Mouse (Mus musculus) testis, adult 2 months (tissue): ENCODE measurements around the gene Pnpla5. TPM values are rescaled to one million over a fixed set of nuclear protein-coding genes. Genes with fewer than 3 reads are reported as not detected.
A peak's percentile ranks its signal among the peaks of the same experiment; 100 is the strongest.

ENCODE experiments used
- H3K27ac ChIP-seq: fragments of 200-500 bp; 2 replicates; pipeline ENCODE4 v1.5.1; 2012; ENCODE audit warnings: low read depth, low read length; ENCODE audit not compliant: control insufficient read depth, insufficient read depth
- H3K27me3 ChIP-seq: fragments of 200-500 bp; 2 replicates; pipeline ENCODE4 v1.6.1; 2012; ENCODE audit warnings: mild to moderate bottlenecking, low read length, moderate library complexity; ENCODE audit not compliant: control insufficient read depth, insufficient read depth
- H3K36me3 ChIP-seq: fragments of 200-500 bp; 2 replicates; pipeline ENCODE4 v1.6.1; 2012; ENCODE audit warnings: mild to moderate bottlenecking, low read length; ENCODE audit not compliant: control insufficient read depth, insufficient read depth
- H3K4me1 ChIP-seq: fragments of 200-500 bp; 2 replicates; pipeline ENCODE4 v1.6.1; 2012; ENCODE audit warnings: low read length; ENCODE audit not compliant: control insufficient read depth, insufficient read depth
- H3K4me3 ChIP-seq: fragments of 200-500 bp; 2 replicates; pipeline ENCODE4 v1.5.1; 2012; ENCODE audit warnings: low read depth, mild to moderate bottlenecking, low read length, moderate library complexity, mixed read lengths; ENCODE audit not compliant: control insufficient read depth
- CTCF ChIP-seq: fragments of 200-500 bp; IDR thresholded peaks from 2 replicates; pipeline ENCODE4 v1.5.1; 2012; ENCODE audit warnings: low read depth, mild to moderate bottlenecking, inconsistent platforms, low read length, moderate library complexity; ENCODE audit not compliant: control insufficient read depth, insufficient read depth, insufficient replicate concordance
- POLR2A ChIP-seq: fragments of 200-500 bp; IDR thresholded peaks from 2 replicates; pipeline ENCODE4 v1.6.1; 2012; ENCODE audit warnings: low read depth, mild to moderate bottlenecking, inconsistent platforms, low read length, moderate library complexity; ENCODE audit not compliant: control insufficient read depth
- polyA plus RNA-seq: library from polyadenylated mRNA; depleted of rRNA; stranded (reverse); fragments of >200 nt; gene quantifications from 2 replicates; pipeline ENCODE4 v1.2.3, GENCODE M21; 2012; rRNA removed

Gene Pnpla5
- polyA plus RNA-seq, 1 experiment = not detected

- no peak overlapping the region for H3K27ac ChIP-seq
- TF ChIP-seq POLR2A (no peak), CTCF (peak; percentile 99)
- H3K4me3 ChIP-seq = no peak overlapping the region
- peaks cover 11% of the 10 kb centered on the region for H3K4me1 ChIP-seq
- H3K27me3 ChIP-seq = no peaks in the 10 kb centered on the region
- no peaks in the 10 kb centered on the region for H3K36me3 ChIP-seq
These were observed 48.9 kb downstream of the Pnpla5 start for GRCm38 (mm10) chr15:84073911-84074704.

GRCm38 (mm10) chr15:84073058-84073457 is 49.9 kb downstream of the Pnpla5 start:
- Histone ChIP-seq H3K4me3 (no peak overlapping the region), H3K36me3 (no peaks in the 10 kb centered on the region), H3K27me3 (no peaks in the 10 kb centered on the region), H3K27ac (no peak overlapping the region), H3K4me1 (peaks cover 11% of the 10 kb centered on the region)
- TF ChIP-seq CTCF (no peak), POLR2A (no peak)

GRCm38 (mm10) chr15:84072226-84072625 is 50.7 kb downstream of the Pnpla5 start:
- no peak overlapping the region for H3K4me3 ChIP-seq
- H3K4me1 ChIP-seq = peaks cover 11% of the 10 kb centered on the region
- no peaks in the 10 kb centered on the region for H3K27me3 ChIP-seq
- no peak for TF ChIP-seq POLR2A
- TF ChIP-seq CTCF = peak; percentile 43; the same call in 1 of the 2 replicates
- no peaks in the 10 kb centered on the region for H3K36me3 ChIP-seq
- no peak overlapping the region for H3K27ac ChIP-seq

- H3K4me3 ChIP-seq = no peak overlapping the region
- H3K27me3 ChIP-seq = no peaks in the 10 kb centered on the region
These were observed 52.8 kb downstream of the Pnpla5 start for GRCm38 (mm10) chr15:84070116-84070676.

GRCm38 (mm10) chr15:84069455-84070050 is 53.4 kb downstream of the Pnpla5 start:
- no peak for TF ChIP-seq CTCF
- TF ChIP-seq POLR2A = no peak
- Histone ChIP-seq H3K27ac (no peak overlapping the region), H3K36me3 (no peaks in the 10 kb centered on the region), H3K4me3 (no peak overlapping the region), H3K4me1 (peaks cover 14% of the 10 kb centered on the region), H3K27me3 (no peaks in the 10 kb centered on the region)

More at GRCm38 (mm10) chr15:84070116-84070676, 52.8 kb downstream of the Pnpla5 start:
- Histone ChIP-seq H3K27ac (no peak overlapping the region), H3K4me1 (peaks cover 9% of the 10 kb centered on the region), H3K36me3 (no peaks in the 10 kb centered on the region)
- no peak for TF ChIP-seq CTCF
- TF ChIP-seq POLR2A = no peak

GRCm38 (mm10) chr15:84065701-84066100 is 57.3 kb downstream of the Pnpla5 start:
- Histone ChIP-seq H3K4me3 (no peak overlapping the region), H3K27me3 (no peaks in the 10 kb centered on the region), H3K27ac (no peak overlapping the region), H3K4me1 (peaks cover 9% of the 10 kb centered on the region), H3K36me3 (no peaks in the 10 kb centered on the region)
- TF ChIP-seq CTCF = peak; percentile 91; the same call in 1 of the 2 replicates
- TF ChIP-seq POLR2A = no peak

GRCm38 (mm10) chr15:84065140-84065539 is 57.8 kb downstream of the Pnpla5 start, which contains the start of gene Efcab6:
Gene Efcab6 (minus strand): TSS chr15:84065379.
- Histone ChIP-seq H3K27me3 (no peaks in the 10 kb centered on the region), H3K4me3 (peak within 1 kb of the TSS; percentile 83)

More at GRCm38 (mm10) chr15:84065140-84065539, 57.8 kb downstream of the Pnpla5 start, which contains the start of gene Efcab6:
- Histone ChIP-seq H3K27ac (no peak within 1 kb of the TSS), H3K4me1 (peaks cover 9% of the 10 kb centered on the region), H3K36me3 (no peaks in the 10 kb centered on the region)
- no peak for TF ChIP-seq CTCF
- TF ChIP-seq POLR2A = no peak

Other genes starting within 250 kb of the Pnpla5 start
- gene Efcab6, start 57.8 kb downstream of the Pnpla5 start, polyA plus RNA-seq = 215 and 237 TPM in 2 replicates
- gene Sult4a1, start 17.4 kb downstream of the Pnpla5 start, polyA plus RNA-seq = 5.6 and 6.4 TPM in 2 replicates
- 1.5 and 2.3 TPM in 2 replicates for gene Pnpla3, start 44.7 kb upstream of the Pnpla5 start, polyA plus RNA-seq
- 5.4 and 8.7 TPM in 2 replicates for gene Samm50, start 69.1 kb upstream of the Pnpla5 start, polyA plus RNA-seq
- gene Parvb, start 108.9 kb upstream of the Pnpla5 start, polyA plus RNA-seq = 5.2 and 5.4 TPM in 2 replicates
- gene Parvg, start 200.9 kb upstream of the Pnpla5 start, polyA plus RNA-seq = 63.0 and 64.5 TPM in 2 replicates